Mouse (Mus musculus): ENCODE data around the gene Arid3a.

DNA sequence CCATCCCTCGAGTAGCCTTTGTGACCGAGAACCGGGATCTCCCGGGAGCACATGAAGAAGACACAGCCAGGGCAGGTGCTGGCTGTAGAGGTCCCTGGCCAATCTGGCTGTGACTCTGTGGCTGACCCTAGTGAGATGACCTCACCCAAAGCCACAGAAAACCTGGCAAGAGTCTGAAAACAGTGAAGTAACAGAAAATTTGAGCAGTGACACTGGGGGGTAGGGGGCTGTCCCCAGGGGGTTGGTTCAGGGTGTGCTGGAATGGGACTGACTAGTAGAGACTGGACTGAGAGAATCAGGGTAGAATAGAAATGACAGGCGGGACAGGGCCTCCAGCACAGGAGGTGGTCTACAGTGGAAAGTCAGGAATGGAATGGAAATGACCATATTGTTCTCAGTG lies 56.4 kb downstream of the Arid3a start:
- TF ChIP-seq POLR2A (IDR thresholded peaks at IDR 0.05; ENCODE audit: low read depth, low read length) (no peak), CTCF (conservative IDR thresholded peaks at IDR 0.05; ENCODE audit: insufficient read depth, insufficient read length, low read depth, low read length) (no peak)
